Mouse (Mus musculus): Measurements from ENCODE around the gene Eef1a1.
"Not testable (repeated sequence)": the region's sequence is repeated elsewhere in the genome, so short reads cannot be mapped to it uniquely, and the experiment has no call there.

Gene Eef1a1

DNA sequence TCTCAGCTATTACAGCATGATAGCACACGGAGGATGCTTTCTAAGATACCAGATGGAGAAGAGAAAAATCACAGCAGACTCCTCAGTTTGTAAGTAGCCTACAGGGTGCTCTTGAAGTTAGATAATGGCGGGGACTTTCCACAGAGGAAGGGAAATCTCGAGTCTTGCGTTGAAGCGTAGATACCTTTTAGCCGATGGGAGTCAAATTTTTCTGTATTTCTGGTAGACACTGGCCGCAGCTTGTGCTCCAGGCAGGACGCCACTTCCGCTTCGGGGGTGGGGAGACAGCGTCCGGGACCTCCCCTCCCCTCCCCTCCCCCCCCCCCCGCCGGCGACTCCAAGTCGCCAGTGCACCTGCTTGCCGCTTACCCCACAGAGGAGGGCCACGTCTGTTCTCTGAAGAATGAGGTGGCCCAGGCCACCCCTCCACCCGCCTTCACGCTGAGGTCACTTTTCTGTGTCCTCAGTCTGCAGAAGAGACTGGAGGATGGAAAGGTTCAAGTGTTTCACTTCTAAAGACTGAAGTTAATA, at the start of gene Eef1a1:
Eef1a1 (minus strand) TSS at position 262 of the 531 bp plus-strand sequence.
- peak; percentile 55 for DNase-seq (ENCODE audit: low spot score)

DNA sequence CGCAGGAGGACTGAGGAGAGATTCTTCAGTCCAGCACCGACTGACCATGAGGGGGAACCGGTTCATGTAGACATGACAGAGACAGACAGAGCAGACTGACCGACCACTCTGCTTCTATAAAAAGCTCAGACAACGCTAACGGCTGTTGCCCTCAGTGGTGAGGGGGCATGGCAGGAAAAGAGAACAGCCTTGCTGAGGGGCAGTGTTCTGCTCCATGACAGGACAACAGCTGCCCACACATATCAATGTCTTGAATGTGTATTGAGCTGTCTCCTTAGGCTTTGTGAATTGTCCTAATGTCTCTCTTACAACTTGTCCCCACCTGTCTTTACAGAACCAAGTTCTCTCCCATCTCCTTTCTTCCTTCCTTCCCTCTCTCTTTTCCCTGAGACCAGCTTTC, 49.5 kb upstream of the Eef1a1 start:
- DNase-seq (ENCODE audit: low spot score) = no peak

DNA sequence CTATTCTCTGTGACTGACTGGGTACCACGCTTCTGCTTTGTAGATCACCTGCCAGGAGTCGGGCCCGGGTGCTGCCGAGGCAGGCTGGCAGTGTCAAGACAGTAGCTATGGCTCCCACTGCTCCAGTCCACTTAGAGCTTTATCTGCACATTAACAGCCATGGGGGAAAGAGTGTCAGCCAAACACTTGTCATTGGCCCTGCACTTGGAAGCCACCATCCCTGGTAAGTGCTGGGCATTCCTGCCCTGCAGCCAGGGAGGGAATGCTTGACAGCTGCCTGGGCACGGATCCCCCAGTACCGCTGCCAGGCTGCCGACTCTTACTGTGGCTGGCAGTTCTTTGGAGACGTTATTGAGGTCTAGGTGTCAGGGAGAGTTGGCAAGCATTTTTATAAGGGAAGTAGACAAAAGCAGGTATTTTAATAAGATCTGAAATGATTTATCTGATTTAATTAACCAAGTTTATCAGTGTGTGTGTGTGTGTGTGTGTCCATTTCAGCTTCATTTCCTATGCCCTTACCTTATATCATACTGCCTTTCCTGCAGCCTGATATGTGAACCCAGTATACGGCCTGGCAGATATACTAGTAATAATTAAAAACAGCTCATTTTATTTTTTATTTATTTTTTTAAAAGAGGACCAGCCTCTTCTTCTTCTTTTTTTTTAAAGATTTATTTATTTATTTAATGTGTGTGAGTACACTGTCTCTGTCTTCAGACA, 48.4 kb upstream of the Eef1a1 start:
- DNase-seq (ENCODE audit: low spot score) = no peak

DNA sequence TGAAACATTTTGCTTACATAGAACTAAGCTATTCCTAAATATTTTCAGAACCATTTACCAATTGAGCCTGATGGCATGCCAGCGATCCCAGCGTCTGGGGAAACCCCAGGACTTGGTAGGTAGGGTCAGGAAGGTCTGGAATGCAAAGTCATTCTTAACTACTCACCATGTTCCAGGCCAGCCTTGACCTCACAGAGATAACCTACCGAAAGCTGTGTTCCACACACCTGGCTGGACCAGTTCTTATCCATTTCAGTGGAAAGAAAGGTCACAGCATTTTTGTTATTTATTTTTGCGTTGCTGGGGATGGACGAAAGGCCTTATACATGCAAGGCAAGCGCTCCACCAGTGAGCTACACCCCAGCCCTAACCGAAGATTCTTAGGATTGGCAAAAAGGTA, 45.7 kb upstream of the Eef1a1 start:
- DNase-seq (ENCODE audit: low spot score) = no peak

DNA sequence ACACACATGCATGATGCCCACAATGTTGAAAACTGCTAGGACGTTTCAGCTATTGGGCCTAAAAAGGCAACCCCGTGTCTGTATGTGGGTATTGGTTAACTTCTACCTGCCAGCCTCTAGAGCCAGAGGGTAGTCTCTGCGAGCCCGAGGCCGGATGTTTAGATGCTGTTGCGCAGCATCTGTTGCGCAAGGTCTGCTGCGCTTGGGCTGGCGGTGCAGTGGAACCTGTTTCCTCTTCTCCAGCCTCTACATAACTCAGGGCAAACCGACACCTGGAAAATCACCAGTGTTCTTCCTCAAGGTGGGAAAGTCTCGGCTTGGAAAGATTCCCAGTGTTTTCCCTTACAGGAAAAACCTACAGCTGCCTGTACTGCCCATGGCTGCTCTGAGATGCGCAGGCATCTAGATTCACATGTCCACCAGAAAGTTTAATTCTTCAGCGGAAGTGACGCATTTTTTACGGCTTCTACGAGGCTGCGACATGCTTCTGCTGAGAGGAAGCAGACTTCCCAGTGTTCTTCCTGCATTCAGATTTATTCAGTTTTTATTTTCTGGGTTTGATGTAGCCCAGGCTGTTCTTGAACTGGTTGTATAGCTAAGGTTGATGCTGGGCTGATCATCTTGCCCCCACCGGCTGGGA, 44.5 kb upstream of the Eef1a1 start:
- DNase-seq (ENCODE audit: low spot score) = no peak

DNA sequence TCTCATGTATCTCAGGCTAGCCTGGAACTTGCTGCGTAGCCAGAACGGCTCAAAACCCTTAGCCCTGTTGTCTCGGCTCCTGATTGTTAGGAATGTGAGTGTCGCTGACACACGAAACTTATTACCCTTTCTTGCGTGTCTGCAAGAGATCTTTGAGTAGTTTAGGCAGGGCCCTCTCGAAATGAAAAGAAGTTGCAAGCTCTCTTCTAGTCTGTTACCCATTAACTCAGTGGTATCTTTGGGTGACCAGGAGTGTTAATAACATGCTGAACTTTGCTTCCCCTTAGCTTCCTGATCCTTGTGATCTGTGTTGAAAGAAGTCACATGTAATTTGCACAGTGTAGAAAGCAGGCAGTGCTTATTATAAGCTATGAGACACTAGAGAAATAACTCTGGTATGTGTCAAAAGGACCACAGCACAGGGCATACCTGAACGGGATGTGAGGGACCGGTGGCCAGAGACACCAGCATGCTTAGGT, 43.4 kb upstream of the Eef1a1 start:
- DNase-seq (ENCODE audit: low spot score) = no peak

DNA sequence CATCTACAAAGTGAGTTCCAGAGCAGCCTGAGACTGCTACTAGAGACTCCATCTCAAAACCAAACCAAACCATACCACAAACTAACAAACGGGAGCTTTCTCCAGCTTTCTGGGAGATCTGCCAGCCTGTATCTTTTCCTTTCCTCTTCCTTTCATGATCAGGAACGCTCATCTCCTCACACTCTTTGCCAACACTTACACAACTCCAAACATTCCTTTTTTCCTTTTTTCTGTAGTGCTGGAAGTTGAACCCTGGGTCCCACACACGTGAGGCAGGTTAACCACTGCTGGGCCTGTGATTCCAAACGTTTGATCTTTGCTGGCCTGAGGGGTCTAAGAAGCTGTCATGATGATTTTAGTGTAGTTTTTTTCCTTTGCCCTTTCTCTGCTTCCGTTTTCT, 42.9 kb upstream of the Eef1a1 start:
- DNase-seq (ENCODE audit: low spot score) = no peak

DNA sequence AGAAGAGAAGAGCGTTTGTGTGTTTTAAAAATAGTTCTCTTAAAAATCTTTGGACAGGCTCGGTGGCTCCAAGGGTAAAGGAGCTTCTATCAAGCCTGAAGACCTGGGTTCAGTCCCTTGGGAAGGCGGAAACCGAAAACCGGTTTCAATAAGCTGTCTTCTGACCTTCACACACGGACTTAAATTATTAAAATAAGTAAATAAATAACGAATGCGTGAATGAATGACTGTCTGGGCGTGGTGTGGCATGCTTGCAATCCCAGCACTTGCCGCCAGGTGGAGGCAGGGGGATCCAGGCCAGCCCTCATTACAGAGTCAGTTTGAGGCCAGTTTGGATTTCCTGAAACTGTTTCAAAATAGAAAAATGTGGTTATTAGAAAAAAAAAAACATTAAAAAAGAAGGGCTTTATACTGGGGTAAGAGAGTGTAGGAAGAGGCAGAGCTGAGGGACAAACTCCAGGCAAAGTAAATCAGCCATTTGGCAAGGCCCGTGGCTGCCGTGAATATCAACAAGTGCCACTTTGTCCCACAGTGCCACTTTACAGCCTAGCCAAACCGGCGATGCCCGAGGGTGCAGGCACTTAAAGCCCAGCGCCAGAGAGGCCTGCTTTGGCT, 38.9 kb upstream of the Eef1a1 start:
- DNase-seq (ENCODE audit: low spot score) = peak; percentile 88

DNA sequence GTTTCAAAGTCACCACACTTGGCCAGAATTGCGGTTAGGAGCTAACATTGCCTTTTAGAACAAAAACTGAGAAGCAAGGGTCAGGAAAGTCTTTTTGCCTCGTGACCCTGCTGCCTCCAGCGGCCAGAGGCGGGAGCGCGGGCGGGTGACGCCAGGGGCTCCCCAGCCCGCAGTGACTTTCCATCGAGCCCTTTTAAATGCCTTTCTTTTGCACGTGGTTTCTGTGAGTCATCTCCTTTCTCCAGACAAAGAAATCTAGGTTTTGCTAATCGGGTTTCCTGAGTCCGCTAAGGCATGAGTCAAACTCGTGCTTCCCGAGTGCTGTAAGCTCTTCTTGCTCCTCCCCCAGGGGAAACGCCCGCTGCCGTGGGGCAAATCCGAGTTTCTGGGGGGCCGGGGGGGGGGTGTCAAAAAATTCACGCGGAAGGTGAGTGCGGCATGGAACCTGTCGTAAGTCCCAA, 38.4 kb upstream of the Eef1a1 start:
- peak; percentile 91 for DNase-seq (ENCODE audit: low spot score)

DNA sequence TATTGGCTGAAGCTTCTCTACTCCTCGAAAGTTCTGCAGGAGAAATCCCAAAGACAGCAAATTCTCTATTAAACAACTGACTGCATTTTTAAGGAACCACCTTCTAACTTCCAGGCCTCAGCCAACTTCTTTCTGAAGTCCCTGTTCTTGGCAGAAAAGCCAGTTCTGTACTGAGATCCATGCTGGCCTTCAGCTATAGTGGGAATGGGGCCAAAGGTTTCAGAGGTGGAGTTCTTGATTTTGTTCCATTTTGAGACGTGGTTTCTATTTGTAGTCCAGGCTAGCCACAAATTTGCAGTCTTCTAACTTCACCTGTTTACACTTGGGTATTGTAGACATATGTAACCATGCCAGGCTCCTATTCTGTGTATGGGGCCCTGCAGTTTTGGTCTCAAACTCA, 37.3 kb upstream of the Eef1a1 start:
- no peak for DNase-seq (ENCODE audit: low spot score)

DNA sequence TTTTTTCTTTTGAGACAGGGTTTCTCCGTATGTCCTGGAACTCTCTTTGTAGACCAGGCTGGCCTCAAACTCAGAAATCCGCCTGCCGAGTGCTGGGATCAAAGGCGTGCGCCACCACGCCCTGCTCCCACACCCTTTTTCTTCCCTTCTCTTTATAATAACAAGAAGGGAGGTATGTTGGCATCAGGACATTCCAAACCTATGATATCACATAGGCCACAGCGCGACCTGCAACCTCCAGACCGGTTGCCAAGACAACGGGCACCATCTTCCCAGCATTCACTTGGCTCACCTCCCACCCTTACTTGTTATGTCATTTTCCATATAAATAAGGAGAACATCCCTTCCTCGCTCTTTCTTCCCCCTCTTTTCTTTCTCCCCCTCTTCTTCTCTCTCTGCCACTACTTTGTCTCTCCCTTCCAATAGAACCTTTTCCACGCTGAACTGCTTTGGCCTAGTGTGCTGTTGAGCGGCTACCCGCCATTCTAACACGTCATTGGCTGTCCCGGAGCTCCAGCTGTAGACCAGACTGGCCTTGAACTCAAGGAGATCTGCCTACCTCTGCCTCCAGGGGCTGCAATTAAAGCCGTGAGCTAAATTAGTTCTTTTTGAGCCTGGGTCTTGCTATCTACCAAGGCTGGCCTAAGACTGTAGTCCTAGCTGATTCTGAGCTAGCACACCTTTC, 36.6 kb upstream of the Eef1a1 start:
- DNase-seq (ENCODE audit: low spot score) = no peak

DNA sequence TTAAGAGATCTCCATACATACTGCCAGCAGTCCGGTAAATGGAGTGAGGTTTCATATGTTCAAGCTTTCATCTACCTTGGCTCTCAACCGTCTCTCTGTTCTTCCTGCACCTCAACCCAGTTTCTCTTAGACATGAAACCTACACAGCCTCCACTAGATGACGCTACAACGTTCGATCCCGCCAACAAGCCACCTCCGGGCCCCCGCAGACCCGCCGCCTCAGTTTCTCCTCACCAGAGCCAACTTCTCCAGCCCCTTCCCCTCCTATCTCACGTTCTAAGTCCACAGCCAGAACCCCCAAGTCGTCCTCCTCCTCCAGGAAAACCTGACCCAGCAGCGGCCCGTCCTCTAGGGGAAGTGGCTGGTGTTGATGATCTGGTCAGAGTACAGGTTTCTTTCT, 32.7 kb upstream of the Eef1a1 start:
- peak; percentile 68 for DNase-seq (ENCODE audit: low spot score)

DNA sequence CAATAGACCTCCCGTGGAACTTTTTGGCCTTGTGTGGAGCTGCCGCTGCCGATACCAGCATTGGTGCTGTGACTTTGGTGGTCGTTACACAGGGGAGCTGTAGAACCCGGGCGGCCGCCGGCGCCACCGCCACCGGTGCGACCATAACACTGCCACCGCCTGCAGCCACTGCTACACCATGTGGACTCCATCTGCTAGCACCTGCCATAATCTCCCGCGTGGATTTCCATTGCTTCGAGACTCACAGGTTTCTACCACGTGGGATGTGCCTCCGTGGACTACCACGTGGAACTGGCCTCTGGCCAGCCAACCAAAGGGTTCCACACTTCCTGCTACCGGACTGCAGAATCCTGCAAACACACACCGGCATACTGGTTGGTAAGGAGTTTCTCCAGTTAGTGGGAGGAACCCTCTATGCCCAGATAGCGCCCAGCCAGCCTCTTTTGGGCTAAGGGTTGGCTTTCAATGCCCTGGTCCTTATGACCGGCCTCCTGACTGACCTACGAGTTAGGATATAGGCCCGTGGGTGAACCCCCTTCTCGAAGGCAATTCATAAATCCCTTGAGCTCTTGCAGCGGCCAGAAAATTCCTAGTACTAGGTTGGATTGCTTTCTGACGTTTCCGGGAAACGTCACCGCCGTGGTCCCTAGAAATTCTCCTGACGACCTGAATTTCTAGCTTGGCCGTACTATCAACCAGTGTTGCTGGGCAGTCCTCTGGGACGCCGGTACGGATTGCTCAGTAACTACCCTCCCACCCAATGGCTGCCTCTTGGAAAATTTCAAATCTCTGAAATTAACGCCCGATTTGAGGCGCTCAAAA, 32.0 kb upstream of the Eef1a1 start:
- DNase-seq (ENCODE audit: low spot score) = peak; percentile 71

DNA sequence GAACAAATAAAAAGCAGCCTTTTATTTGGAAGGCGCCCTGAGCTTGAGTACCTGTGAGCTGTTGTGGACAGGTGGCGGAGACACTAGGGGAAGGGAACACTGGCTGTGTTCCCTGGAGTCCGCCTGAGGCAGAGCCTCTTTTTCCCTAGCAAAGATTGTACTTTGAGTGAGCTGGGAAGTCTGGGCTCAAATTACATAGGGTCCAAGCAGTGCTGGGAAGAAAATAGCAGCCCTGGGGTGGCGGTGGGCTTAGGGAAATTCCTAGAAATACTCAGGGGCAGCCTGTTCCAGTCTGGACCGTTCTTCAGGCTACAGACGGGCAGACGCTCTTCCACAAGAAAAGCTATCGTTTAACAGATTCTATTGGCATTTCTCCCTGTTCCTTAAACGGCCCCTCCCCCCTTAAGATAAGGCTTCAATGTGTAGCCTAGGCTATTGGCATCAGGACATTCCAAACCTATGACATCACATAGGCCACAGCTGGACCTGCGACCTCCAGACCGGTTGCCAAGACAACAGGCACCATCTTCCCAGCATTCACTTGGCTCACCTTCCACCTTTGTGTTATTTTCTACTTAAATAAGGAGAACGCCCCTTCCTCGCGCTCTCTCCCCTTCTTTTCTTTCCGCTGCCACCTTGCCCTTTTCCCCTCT, 31.3 kb upstream of the Eef1a1 start:
- DNase-seq (ENCODE audit: low spot score) = peak; percentile 98

DNA sequence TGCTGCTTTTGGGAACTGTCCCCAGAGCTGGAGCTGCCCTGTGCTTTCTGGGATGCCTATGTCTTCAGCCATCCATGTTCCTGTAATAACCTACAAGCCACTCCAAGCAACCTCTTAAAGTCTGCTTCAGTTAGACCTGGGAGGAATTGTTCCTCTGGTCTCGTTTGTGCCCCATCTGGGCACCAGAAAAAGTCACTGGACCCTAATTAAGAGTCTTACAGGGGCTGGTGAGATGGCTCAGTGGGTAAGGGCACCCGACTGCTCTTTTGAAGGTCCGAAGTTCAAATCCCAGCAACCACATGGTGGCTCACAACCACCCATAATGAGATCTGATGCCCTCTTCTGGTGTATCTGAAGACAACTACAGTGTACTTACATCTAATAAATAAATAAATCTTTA, 28.3 kb upstream of the Eef1a1 start:
- not testable (repeated sequence) for DNase-seq (ENCODE audit: low spot score)

DNA sequence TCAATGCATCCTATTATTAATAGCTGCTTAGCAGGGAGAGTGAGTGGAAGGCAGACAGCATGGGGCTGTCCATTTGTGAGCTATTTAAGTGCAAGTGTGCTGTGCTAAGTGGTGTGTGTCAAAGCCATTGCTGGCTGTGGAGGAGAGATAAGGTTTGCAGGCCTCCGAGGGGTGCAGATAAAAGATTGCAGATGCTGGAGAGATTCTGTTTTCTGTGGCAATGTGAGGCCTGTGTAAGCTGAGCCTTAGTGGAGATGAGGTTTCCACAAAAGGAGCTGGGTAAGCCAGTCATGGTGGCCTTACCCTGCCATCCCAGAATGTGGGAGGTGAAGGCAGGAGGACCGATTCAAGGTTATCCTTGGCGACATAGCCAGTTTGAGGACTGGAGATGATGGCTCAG, 27.2 kb upstream of the Eef1a1 start:
- no peak for DNase-seq (ENCODE audit: low spot score)

DNA sequence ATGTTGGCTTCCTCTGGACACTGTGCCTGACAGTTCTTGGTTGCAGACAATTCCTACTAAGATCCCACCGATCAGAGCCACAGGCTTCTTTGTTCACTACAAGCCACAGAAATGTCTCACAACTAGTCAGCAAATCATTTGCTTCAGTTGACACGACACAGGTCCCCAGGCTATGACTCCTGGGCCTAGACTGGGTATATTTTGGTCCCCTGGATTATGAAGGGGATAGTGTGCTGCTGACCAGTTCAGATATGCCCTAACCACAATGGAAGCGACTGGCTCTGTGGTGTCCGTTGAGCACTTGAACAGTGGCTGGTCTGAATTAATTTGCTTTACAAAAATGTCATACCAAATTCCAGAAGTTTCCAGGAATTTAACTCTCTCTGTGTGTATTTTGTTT, 25.7 kb upstream of the Eef1a1 start:
- no peak for DNase-seq (ENCODE audit: low spot score)

DNA sequence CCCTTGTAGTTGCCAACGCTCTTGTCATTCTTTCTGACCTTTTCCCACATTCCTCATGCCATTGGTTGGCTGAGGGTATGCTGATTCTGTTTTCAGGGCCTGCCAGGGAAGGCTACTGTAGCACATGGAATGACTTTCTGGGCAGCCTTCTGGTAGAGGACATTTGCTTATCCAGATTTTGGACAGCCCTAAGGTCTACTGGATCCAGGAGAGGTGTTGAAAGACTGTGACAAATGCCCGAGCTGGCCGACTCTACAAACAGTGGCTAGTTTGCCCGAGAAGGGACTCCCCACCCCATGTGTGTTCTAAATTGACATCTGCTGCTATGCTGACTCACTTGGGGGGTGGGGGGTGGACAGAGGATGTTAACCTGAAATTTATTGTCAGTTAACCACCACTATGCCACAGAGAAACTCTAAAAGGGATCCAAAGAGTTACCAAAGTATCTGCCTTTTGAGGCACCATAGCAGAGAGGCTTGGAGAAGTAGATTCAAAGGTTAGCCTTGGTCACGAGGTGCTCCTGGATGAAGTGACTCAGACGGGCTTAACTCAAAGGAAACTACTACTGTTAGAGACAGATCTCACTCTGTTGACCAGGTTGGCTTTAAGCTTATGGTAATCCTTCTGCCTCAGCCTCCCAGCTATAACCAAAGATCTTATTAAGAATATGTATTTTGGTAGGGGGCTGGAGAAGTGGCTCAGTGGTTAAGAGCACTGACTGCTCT, 25.0 kb upstream of the Eef1a1 start:
- no peak for DNase-seq (ENCODE audit: low spot score)

DNA sequence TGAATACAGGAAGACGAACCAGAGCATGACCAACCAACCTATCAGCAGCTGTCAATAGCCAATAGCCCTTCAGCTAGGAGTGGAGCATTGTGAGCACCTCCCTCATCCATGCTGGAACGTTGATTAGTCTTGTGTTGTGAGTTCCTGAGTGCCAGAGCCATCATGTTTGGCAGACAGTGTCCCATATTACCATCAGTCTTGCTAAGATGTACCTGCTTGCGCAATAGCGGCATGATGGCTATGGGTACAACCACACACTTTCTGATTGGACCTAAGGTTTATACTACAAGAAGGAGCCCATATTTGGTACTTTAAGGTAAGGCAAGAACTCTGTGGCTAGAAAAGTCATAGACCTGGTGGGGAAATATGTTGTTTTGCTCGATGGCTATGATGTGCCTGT, 22.8 kb upstream of the Eef1a1 start:
- no peak for DNase-seq (ENCODE audit: low spot score)

DNA sequence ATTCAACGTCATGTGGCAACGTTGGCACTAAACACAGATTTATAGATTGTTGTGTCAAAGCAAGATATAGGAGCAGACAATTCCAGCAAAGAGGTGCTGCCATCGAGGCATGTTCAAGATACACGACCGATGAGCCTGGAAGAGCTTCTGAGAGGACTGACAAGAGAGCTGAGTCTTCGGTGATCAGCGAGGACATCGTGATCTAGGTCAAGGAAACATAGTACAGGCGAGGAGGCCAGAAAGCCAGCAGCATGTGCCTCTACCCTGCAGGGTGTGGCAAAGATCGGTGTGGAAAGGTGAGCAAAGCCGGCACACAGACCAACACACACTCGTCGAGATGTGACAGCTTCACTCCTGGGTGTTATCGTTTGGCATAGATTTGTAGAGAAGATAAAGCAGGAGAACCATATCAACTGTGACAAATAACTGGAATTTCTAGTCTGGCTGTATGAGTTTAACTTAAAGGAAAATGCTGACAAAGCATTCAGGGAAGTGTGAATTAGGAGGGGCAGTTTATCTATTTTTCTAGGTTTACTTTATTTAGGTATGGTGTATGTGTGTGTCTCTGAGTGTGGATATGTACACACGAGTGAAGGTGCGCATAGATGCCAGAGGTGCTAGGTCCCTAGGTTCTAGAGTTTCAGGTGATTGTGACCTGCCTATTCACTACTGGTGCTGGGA, 19.3 kb upstream of the Eef1a1 start:
- no peak for DNase-seq (ENCODE audit: low spot score)
